Mouse (Mus musculus) left cerebral cortex, adult 11 months (tissue): ENCODE measurements at regions not wholly inside any gene's neighbourhood (a gene's known extent, or its start where the extent isn't known, plus 50 kb on each side); places are given as distances from the start of the nearest gene placed in this dataset.
"Not testable (repeated sequence)": the region's sequence is repeated elsewhere in the genome, so short reads cannot be mapped to it uniquely, and the experiment has no call there.

Experiments used
- DNase-seq: peaks from one replicate; pipeline ENCODE4 v3.0.0; 2022; ENCODE audit warnings: low spot score

- DNase-seq, result no peak
Measured at GRCm38 (mm10) chr3:33440905-33441304, 297.9 kb upstream of the Pex5l start.

- DNase-seq, result peak; percentile 67
Measured at GRCm38 (mm10) chr3:33440500-33440899, 297.5 kb upstream of the Pex5l start.

- DNase-seq, result no peak
Measured at GRCm38 (mm10) chr3:33416922-33417321, 273.9 kb upstream of the Pex5l start.

- DNase-seq, result no peak
Measured at GRCm38 (mm10) chr3:33416321-33416720, 273.3 kb upstream of the Pex5l start.

- no peak for DNase-seq
Measured at GRCm38 (mm10) chr3:33401904-33402303, 258.9 kb upstream of the Pex5l start.

GRCm38 (mm10) chr3:33399321-33399720, 256.3 kb upstream of the Pex5l start:
- peak; percentile 44 for DNase-seq

- DNase-seq, result no peak
Measured at GRCm38 (mm10) chr3:33398326-33398725, 255.3 kb upstream of the Pex5l start.

GRCm38 (mm10) chr3:33397217-33397616, 254.2 kb upstream of the Pex5l start:
- DNase-seq, result no peak

- no peak for DNase-seq
Measured at GRCm38 (mm10) chr3:33392541-33392822, 249.4 kb upstream of the Pex5l start.

GRCm38 (mm10) chr3:33391765-33392540, 248.9 kb upstream of the Pex5l start:
- no peak for DNase-seq

- DNase-seq, result no peak
Measured at GRCm38 (mm10) chr3:33388171-33388570, 245.1 kb upstream of the Pex5l start.

GRCm38 (mm10) chr3:33383622-33384021, 240.6 kb upstream of the Pex5l start:
- DNase-seq, result no peak

GRCm38 (mm10) chr3:33379604-33380003, 236.6 kb upstream of the Pex5l start:
- DNase-seq, result no peak

GRCm38 (mm10) chr3:33375161-33375560, 232.1 kb upstream of the Pex5l start:
- no peak for DNase-seq

GRCm38 (mm10) chr3:33372806-33373205, 229.8 kb upstream of the Pex5l start:
- no peak for DNase-seq

GRCm38 (mm10) chr3:33363521-33363920, 220.5 kb upstream of the Pex5l start:
- peak; percentile 18 for DNase-seq

GRCm38 (mm10) chr3:33360030-33360429, 217.0 kb upstream of the Pex5l start:
- DNase-seq, result no peak

- no peak for DNase-seq
Measured at GRCm38 (mm10) chr3:33353860-33354259, 210.8 kb upstream of the Pex5l start.

- DNase-seq, result no peak
Measured at GRCm38 (mm10) chr3:33350986-33351385, 207.9 kb upstream of the Pex5l start.

- no peak for DNase-seq
Measured at GRCm38 (mm10) chr3:33334056-33334455, 191.0 kb upstream of the Pex5l start.

- DNase-seq, result not testable (repeated sequence)
Measured at GRCm38 (mm10) chr3:33317691-33318090, 174.6 kb upstream of the Pex5l start.

- DNase-seq, result no peak
Measured at GRCm38 (mm10) chr3:33312230-33312825, 169.3 kb upstream of the Pex5l start.

GRCm38 (mm10) chr3:33308212-33308611, 165.2 kb upstream of the Pex5l start:
- DNase-seq, result no peak

- DNase-seq, result no peak
Measured at GRCm38 (mm10) chr3:33306169-33306568, 163.1 kb upstream of the Pex5l start.
